Mouse (Mus musculus) heart, embryonic 14.5 days (tissue): ENCODE results near the gene Osbpl3. TPM values are rescaled to one million over a fixed set of nuclear protein-coding genes. Genes with fewer than 3 reads are reported as not detected.

Experiments
- ATAC-seq: fragments of 200-750 bp; cut with Nextera tagmentation; 2 replicates; pipeline ENCODE4 v1.8.0; 2017; ENCODE audit warnings: low read depth, moderate TSS enrichment; ENCODE audit not compliant: insufficient number of reproducible peaks, insufficient read depth, low FRiP score
- H3K27ac ChIP-seq, 2 experiments: fragments of 200-500 bp in 1 of 2; fragments of 300-500 bp in 1 of 2; sonication (generic) in 1 of 2; replicated peaks in 1 of 2; 2 replicates each; pipeline ENCODE4 v1.5.1; 2012 to 2014; ENCODE audit warnings: low read depth in 2 of 2, low read length in 2 of 2, control low read depth in 1 of 2, mild to moderate bottlenecking in 1 of 2, mixed read lengths in 1 of 2; ENCODE audit not compliant: control insufficient read depth in 1 of 2, insufficient read depth in 1 of 2
- H3K27me3 ChIP-seq: fragments of 300-500 bp; sonication (generic); 2 replicates; pipeline ENCODE4 v1.6.1; 2014; ENCODE audit warnings: mild to moderate bottlenecking, low read length, control low read depth; ENCODE audit not compliant: control insufficient read depth, insufficient read depth
- H3K36me3 ChIP-seq: fragments of 300-500 bp; sonication (generic); 2 replicates; pipeline ENCODE4 v1.6.1; 2014; ENCODE audit warnings: mild to moderate bottlenecking, control low read depth, low read length, mixed read lengths; ENCODE audit not compliant: control insufficient read depth, insufficient read depth
- H3K4me1 ChIP-seq, 2 experiments: fragments of 200-500 bp in 1 of 2; fragments of 300-500 bp in 1 of 2; sonication (generic) in 1 of 2; 2 replicates each; pipeline ENCODE4 v1.6.1; 2012 to 2014; ENCODE audit warnings: low read length in 2 of 2, control low read depth in 1 of 2, mixed read lengths in 1 of 2; ENCODE audit not compliant: control insufficient read depth in 2 of 2, insufficient read depth in 2 of 2
- H3K4me2 ChIP-seq: fragments of 300-500 bp; sonication (generic); 2 replicates; pipeline ENCODE4 v1.6.1; 2014; ENCODE audit warnings: mild to moderate bottlenecking, low read length
- H3K4me3 ChIP-seq, 2 experiments: fragments of 200-500 bp in 1 of 2; fragments of 300-500 bp in 1 of 2; sonication (generic) in 1 of 2; 2 replicates each; pipeline ENCODE4 v1.5.1; 2012 to 2014; ENCODE audit warnings: low read length in 2 of 2, mild to moderate bottlenecking in 2 of 2, control low read depth in 1 of 2, low read depth in 1 of 2, moderate library complexity in 1 of 2; ENCODE audit not compliant: control insufficient read depth in 1 of 2, insufficient read depth in 1 of 2
- H3K9ac ChIP-seq: fragments of 300-500 bp; sonication (generic); 2 replicates; pipeline ENCODE4 v1.6.1; 2014; ENCODE audit warnings: mild to moderate bottlenecking, low read length
- H3K9me3 ChIP-seq: fragments of 300-500 bp; sonication (generic); 2 replicates; pipeline ENCODE4 v1.6.1; 2016; ENCODE audit warnings: low read length, control low read depth; ENCODE audit not compliant: control insufficient read depth
- WGBS: fragments of 180-500 bp; shearing (Covaris S2); extraction: QIAGEN DNeasy Blood & Tissue Kit; methylation state at CpG from one replicate; pipeline ENCODE4 v1.1.7; 2014; 5-methylcytosine and 5-hydroxymethylcytosine counted together
- polyA plus RNA-seq: library from polyadenylated mRNA; unstranded; fragments of >200 nt; fragmentation: Nextera tagmentation; extraction: Ambion mirVana; gene quantifications from 2 replicates; pipeline ENCODE4 v1.2.1, GENCODE M21; 2014

Gene Osbpl3
- polyA plus RNA-seq, 1 experiment from 2014 or later = 16.7 TPM

DNA sequence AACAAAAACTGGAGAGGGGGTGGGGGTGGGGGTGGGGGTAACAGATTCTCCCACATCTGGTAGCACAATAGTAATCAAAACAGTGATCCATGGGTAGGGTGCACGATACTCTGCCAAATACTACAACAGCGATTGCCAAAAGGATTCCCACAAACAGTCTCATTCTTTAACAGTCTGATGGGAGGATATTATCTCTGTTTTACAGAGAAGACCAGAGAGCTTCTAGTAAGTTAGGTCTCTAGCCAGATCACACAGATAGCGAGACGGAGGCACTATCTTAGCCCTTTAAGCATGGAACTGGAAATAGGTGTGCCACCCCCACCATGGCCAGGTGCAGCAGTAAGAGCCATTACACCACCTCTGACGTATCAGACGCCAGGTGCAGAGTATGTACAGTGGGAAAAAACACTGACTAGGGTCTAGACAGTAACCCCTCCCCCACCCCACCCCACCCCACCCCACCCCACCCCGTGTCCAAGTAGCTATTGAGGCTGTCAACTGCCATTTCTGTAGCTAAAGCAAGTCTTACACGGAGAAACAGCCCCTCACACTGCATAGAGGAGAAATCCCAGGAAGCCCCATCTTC, 84.4 kb downstream of the Osbpl3 start:
- H3K9ac ChIP-seq = no peak overlapping the region
- no peak for ATAC-seq
- H3K9me3 ChIP-seq = no peaks in the 10 kb centered on the region
- WGBS = 84% methylated on average over 8 of the region's 8 CpGs
- peaks cover 7 to 9% of the 10 kb centered on the region in 2 experiments for H3K4me1 ChIP-seq
- H3K27ac ChIP-seq = no peak overlapping the region
- H3K36me3 ChIP-seq = peaks cover 23% of the 10 kb centered on the region
- no peak overlapping the region for H3K4me2 ChIP-seq
- H3K4me3 ChIP-seq = no peak overlapping the region
- H3K27me3 ChIP-seq = no peaks in the 10 kb centered on the region

GRCm38 (mm10) chr6:50368502-50369292, 87.3 kb downstream of the Osbpl3 start:
- ATAC-seq = no peak
- H3K9me3 ChIP-seq = no peaks in the 10 kb centered on the region
- no peak overlapping the region for H3K27ac ChIP-seq
- no peak overlapping the region for H3K4me3 ChIP-seq
- peaks cover 23% of the 10 kb centered on the region for H3K36me3 ChIP-seq
- peaks cover 17 to 20% of the 10 kb centered on the region in 2 experiments for H3K4me1 ChIP-seq
- WGBS = 92% methylated on average over 8 of the region's 8 CpGs
- H3K27me3 ChIP-seq = no peaks in the 10 kb centered on the region
- H3K9ac ChIP-seq = no peak overlapping the region
- H3K4me2 ChIP-seq = no peak overlapping the region

GRCm38 (mm10) chr6:50367836-50368235, 88.2 kb downstream of the Osbpl3 start:
- 86% methylated on average over 5 of the region's 5 CpGs for WGBS
- no peak for ATAC-seq
- Histone ChIP-seq H3K9me3 (no peaks in the 10 kb centered on the region), H3K4me2 (no peak overlapping the region), H3K4me1 (peaks cover 20 to 29% of the 10 kb centered on the region in 2 experiments), H3K36me3 (peaks cover 23% of the 10 kb centered on the region), H3K27me3 (no peaks in the 10 kb centered on the region), H3K9ac (no peak overlapping the region), H3K4me3 (no peak overlapping the region), H3K27ac (no peak overlapping the region)

GRCm38 (mm10) chr6:50366724-50367123, 89.3 kb downstream of the Osbpl3 start:
- Histone ChIP-seq H3K4me1 (peaks cover 21 to 39% of the 10 kb centered on the region in 2 experiments), H3K9ac (peak overlapping the region; percentile 60; the same call in 1 of the 2 replicates), H3K27me3 (no peaks in the 10 kb centered on the region; the same call in 1 of the 2 replicates), H3K9me3 (no peaks in the 10 kb centered on the region), H3K4me3 (no peak overlapping the region), H3K4me2 (no peak overlapping the region), H3K36me3 (peaks cover 23% of the 10 kb centered on the region), H3K27ac (peak overlapping the region; percentile 79 to 82)
- ATAC-seq = 0 out of 2 replicates have a peak, but pooled peaks have one; percentile 27
- 34% methylated on average over 5 of the region's 5 CpGs for WGBS

DNA sequence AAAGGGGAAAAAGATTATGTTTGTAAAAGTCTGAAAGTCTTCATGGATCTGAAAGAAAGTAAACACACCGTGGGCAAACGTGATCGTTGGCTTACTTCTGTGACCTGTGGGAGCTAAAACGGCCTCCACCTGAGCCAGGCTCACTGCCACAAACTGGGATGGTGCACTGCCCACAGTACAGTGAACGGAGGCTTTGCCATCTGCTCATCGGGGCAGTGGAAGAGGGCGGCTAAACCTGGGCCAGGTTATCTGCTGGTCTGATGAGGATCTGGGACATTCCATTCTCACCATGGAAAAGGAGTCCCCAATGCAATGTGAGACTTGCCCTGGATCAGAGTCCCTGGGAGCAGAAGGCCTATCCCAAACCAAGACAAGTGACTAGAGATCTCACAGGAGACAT, 89.7 kb downstream of the Osbpl3 start:
- Histone ChIP-seq H3K27ac (peak overlapping the region; percentile 79 to 82), H3K4me2 (no peak overlapping the region), H3K9me3 (no peaks in the 10 kb centered on the region), H3K36me3 (peaks cover 23% of the 10 kb centered on the region), H3K9ac (no peak overlapping the region), H3K27me3 (no peaks in the 10 kb centered on the region; the same call in 1 of the 2 replicates), H3K4me3 (no peak overlapping the region), H3K4me1 (peaks cover 21 to 42% of the 10 kb centered on the region in 2 experiments)
- no peak for ATAC-seq
- WGBS = 83% methylated on average over 7 of the region's 7 CpGs

DNA sequence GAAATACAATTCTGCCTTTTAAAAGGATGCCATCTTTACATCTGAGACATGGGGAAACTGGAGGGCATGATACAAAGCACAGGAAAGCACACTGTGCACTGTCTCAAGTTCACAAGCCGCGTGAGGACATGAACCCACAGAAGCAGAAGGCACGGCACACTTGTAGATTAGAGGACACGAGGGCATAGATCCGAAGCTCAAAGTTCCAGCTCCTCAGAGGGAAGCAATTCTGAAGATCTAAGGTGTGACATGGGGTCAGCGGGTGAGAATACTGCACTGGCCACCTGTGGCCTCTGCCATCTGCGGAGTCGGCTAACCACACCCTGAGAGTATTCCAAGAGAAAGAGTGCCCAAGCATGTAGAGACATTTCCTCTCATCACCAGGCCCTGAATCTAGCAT, 91.6 kb downstream of the Osbpl3 start:
- no peaks in the 10 kb centered on the region; the same call in 1 of the 2 replicates for H3K27me3 ChIP-seq
- H3K36me3 ChIP-seq = peaks cover 14% of the 10 kb centered on the region
- H3K4me3 ChIP-seq = no peak overlapping the region
- no peak for ATAC-seq
- H3K9me3 ChIP-seq = no peaks in the 10 kb centered on the region
- WGBS = 68% methylated on average over 8 of the region's 8 CpGs
- H3K27ac ChIP-seq = no peak overlapping the region
- H3K4me1 ChIP-seq = peaks cover 30 to 55% of the 10 kb centered on the region in 2 experiments
- no peak overlapping the region for H3K4me2 ChIP-seq
- no peak overlapping the region for H3K9ac ChIP-seq

GRCm38 (mm10) chr6:50363385-50363784, 92.6 kb downstream of the Osbpl3 start:
- Histone ChIP-seq H3K4me2 (no peak overlapping the region), H3K27me3 (no peaks in the 10 kb centered on the region; the same call in 1 of the 2 replicates), H3K9me3 (no peaks in the 10 kb centered on the region), H3K27ac (no peak overlapping the region; a peak in 1 of 4 replicates), H3K9ac (no peak overlapping the region), H3K4me3 (no peak overlapping the region), H3K4me1 (peaks cover 39 to 64% of the 10 kb centered on the region in 2 experiments), H3K36me3 (peaks cover 4% of the 10 kb centered on the region; the same call in 1 of the 2 replicates)
- ATAC-seq = no peak
- 81% methylated on average over 5 of the region's 5 CpGs for WGBS
